Mouse (Mus musculus) right cerebral cortex, postnatal 36 days (tissue): ENCODE measurements around the gene Gm21304.
"Not testable (repeated sequence)": the region's sequence is repeated elsewhere in the genome, so short reads cannot be mapped to it uniquely, and the experiment has no call there.

ENCODE experiments used
- DNase-seq, 2 experiments: peaks; one replicate each; pipeline ENCODE4 v3.0.0; 2022; ENCODE audit warnings: low spot score in 2 of 2, mixed read lengths in 1 of 2

The Gm21304 gene

DNA sequence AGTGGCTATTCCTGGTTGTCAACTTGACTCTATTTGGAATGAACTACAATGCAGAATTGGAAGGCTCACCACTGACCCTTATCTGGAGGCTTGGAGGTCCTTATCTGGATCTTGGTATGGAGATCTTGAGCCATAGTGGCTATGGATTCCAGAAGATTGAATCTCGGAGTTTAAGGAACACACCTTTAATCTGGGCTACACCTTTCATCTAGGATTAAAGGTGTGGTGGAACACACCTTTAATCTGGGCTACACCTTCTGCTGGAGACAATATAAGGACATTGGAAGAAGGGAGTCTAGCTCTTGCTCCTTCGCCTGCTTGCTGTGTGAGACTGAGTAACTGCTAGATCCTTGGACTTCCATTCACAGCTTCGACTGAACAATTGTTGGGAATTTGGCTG, at the start of gene Gm21304:
Gene Gm21304 (plus strand): TSS at position 301 of the 400 bp plus-strand sequence.
- DNase-seq = not testable (repeated sequence)

DNA sequence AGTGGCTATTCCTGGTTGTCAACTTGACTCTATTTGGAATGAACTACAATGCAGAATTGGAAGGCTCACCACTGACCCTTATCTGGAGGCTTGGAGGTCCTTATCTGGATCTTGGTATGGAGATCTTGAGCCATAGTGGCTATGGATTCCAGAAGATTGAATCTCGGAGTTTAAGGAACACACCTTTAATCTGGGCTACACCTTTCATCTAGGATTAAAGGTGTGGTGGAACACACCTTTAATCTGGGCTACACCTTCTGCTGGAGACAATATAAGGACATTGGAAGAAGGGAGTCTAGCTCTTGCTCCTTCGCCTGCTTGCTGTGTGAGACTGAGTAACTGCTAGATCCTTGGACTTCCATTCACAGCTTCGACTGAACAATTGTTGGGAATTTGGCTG, 25.6 kb upstream of the Gm21304 start, which contains the start of gene Gm21293:
Gene Gm21293 (plus strand): TSS at position 301 of the 400 bp plus-strand sequence.
- not testable (repeated sequence) for DNase-seq

DNA sequence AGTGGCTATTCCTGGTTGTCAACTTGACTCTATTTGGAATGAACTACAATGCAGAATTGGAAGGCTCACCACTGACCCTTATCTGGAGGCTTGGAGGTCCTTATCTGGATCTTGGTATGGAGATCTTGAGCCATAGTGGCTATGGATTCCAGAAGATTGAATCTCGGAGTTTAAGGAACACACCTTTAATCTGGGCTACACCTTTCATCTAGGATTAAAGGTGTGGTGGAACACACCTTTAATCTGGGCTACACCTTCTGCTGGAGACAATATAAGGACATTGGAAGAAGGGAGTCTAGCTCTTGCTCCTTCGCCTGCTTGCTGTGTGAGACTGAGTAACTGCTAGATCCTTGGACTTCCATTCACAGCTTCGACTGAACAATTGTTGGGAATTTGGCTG, 17.1 kb upstream of the Gm21304 start, which contains the start of gene Gm6763:
Gene Gm6763 (plus strand): TSS at position 301 of the 400 bp plus-strand sequence.
- not testable (repeated sequence) for DNase-seq

DNA sequence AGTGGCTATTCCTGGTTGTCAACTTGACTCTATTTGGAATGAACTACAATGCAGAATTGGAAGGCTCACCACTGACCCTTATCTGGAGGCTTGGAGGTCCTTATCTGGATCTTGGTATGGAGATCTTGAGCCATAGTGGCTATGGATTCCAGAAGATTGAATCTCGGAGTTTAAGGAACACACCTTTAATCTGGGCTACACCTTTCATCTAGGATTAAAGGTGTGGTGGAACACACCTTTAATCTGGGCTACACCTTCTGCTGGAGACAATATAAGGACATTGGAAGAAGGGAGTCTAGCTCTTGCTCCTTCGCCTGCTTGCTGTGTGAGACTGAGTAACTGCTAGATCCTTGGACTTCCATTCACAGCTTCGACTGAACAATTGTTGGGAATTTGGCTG, 8.6 kb upstream of the Gm21304 start, which contains the start of gene Gm8764:
Gene Gm8764 (plus strand): TSS at position 301 of the 400 bp plus-strand sequence.
- not testable (repeated sequence) for DNase-seq

DNA sequence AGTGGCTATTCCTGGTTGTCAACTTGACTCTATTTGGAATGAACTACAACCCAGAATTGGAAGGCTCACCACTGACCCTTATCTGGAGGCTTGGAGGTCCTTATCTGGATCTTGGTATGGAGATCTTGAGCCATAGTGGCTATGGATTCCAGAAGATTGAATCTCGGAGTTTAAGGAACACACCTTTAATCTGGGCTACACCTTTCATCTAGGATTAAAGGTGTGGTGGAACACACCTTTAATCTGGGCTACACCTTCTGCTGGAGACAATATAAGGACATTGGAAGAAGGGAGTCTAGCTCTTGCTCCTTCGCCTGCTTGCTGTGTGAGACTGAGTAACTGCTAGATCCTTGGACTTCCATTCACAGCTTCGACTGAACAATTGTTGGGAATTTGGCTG, 8.4 kb downstream of the Gm21304 start, which contains the start of gene Gm21312:
Gene Gm21312 (plus strand): TSS at position 301 of the 400 bp plus-strand sequence.
- not testable (repeated sequence) for DNase-seq

DNA sequence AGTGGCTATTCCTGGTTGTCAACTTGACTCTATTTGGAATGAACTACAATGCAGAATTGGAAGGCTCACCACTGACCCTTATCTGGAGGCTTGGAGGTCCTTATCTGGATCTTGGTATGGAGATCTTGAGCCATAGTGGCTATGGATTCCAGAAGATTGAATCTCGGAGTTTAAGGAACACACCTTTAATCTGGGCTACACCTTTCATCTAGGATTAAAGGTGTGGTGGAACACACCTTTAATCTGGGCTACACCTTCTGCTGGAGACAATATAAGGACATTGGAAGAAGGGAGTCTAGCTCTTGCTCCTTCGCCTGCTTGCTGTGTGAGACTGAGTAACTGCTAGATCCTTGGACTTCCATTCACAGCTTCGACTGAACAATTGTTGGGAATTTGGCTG, 16.9 kb downstream of the Gm21304 start, which contains the start of gene Gm20765:
Gene Gm20765 (plus strand): TSS at position 301 of the 400 bp plus-strand sequence.
- DNase-seq = not testable (repeated sequence)

DNA sequence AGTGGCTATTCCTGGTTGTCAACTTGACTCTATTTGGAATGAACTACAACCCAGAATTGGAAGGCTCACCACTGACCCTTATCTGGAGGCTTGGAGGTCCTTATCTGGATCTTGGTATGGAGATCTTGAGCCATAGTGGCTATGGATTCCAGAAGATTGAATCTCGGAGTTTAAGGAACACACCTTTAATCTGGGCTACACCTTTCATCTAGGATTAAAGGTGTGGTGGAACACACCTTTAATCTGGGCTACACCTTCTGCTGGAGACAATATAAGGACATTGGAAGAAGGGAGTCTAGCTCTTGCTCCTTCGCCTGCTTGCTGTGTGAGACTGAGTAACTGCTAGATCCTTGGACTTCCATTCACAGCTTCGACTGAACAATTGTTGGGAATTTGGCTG, 25.4 kb downstream of the Gm21304 start, which contains the start of gene Gm4340:
Gene Gm4340 (plus strand): TSS at position 301 of the 400 bp plus-strand sequence.
- not testable (repeated sequence) for DNase-seq

DNA sequence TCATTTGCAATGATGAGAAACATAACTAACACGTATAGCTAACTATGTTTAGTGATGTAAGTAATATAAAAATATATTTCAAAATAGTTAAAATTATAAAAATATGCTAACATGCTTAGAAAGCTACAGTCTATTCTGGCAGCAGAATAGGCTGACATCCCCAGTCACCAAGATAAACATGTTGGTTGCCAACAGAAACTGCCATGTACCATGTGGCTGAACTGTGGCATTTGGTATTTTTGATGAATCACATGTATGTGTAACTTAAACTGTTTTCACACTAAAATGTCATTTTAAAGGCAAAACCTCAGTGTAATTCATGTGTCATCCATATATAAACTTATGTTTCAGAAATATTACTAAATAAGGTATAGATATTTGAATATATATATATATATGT, 41.3 kb downstream of the Gm21304 start:
- no peak for DNase-seq

DNA sequence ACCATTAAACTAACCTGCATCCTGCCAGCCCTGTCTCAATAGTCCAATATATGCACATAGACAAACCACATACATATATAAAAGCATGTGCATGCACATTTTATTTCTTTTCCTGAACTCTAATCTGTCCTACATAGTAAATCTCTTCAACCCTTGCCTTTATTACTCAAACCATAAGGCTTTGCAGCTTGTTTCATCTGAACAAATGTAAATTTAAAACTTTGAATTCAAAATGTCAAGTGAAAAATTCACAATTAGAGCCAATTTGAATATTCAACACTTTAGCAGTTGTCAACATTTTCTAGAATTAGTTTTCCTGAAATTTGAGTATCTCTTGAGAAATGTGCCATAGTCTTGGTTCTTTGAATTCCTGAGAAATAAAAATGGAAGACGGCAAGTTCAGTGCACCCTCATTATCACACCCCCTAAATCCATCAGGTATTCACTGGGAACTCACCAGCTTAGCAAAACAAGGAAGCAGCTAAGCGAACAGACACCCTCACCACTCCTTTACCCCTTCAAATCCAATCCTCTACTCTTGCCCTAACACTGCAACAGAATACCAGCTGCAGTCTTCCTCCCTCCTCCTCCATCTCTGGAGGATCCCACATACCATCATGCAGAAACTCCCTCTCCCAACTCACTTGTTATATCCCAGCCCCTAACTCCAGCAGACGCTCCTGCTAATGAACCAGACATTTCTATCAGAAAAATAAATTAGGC, 42.1 kb downstream of the Gm21304 start:
- DNase-seq = no peak

DNA sequence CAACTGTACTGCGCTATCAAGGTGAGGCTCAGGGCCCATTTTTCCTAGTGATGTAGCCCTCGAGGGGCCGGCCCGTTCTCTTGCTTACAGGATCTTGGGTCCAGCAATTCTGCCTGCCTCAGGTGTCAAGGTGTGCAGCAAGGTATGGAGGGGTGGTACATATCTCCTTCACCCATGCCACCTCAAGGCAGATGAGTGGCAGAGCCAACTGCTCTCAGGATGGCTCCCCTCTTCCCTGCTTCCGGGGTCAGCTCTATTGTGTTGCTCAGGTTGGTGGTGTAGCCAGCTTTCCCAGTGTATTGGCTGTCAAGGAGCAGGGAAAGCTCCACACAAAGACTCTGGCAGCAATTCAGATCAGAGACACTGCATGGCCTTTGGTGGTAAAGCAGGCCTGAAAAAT, 46.2 kb downstream of the Gm21304 start:
- DNase-seq = no peak
